Mouse (Mus musculus) heart, adult 2 months (tissue): ENCODE results near the gene Ago3.

Source experiments
- CTCF ChIP-seq: fragments of 200-600 bp; IDR thresholded peaks from 2 replicates; pipeline ENCODE4 v1.8.1; 2022; ENCODE audit warnings: antibody characterized with exemption, mild to moderate bottlenecking, moderate library complexity
- POLR2A ChIP-seq: fragments of 200-500 bp; IDR thresholded peaks from 2 replicates; pipeline ENCODE4 v1.6.1; 2011; ENCODE audit warnings: mild to moderate bottlenecking, low read depth, low read length, control low read depth; ENCODE audit not compliant: insufficient read depth

GRCm38 (mm10) chr4:126310344-126310743, 119.0 kb downstream of the Ago3 start:
- TF ChIP-seq CTCF, result no peak
- no peak for TF ChIP-seq POLR2A
